Mouse (Mus musculus): ENCODE measurements around the gene Sorcs2.

GRCm38 (mm10) chr5:36356659-36357058 is 41.3 kb downstream of the Sorcs2 start:
- TF ChIP-seq CTCF (IDR thresholded peaks at IDR 0.05; ENCODE audit: extremely low read depth, insufficient read depth, low read length) (no peak), POLR2A (IDR thresholded peaks at IDR 0.05; ENCODE audit: extremely low read depth, insufficient read depth, low read length) (no peak)
